Mouse (Mus musculus) hindbrain, embryonic 14.5 days (tissue): ENCODE measurements around the gene Fahd1. TPM values are rescaled to one million over a fixed set of nuclear protein-coding genes. Genes with fewer than 3 reads are reported as not detected.

Experiments used
- ATAC-seq: fragments of 200-750 bp; cut with Nextera tagmentation; 2 replicates; pipeline ENCODE4 v1.8.0; 2017; ENCODE audit warnings: moderate number of reproducible peaks, mild to moderate bottlenecking, moderate TSS enrichment, moderate library complexity; ENCODE audit not compliant: low FRiP score
- DNase-seq: peaks from one replicate; pipeline ENCODE4 v3.0.0-alpha.2; 2015; ENCODE audit warnings: low spot score
- H3K27ac ChIP-seq: fragments of 300-500 bp; sonication (generic); 2 replicates; pipeline ENCODE4 v1.5.1; 2014; ENCODE audit warnings: mild to moderate bottlenecking, moderate library complexity
- H3K27me3 ChIP-seq: fragments of 300-500 bp; sonication (generic); 2 replicates; pipeline ENCODE4 v1.6.1; 2014; ENCODE audit warnings: mild to moderate bottlenecking, low read length, mixed read lengths; ENCODE audit not compliant: control insufficient read depth, insufficient read depth
- H3K36me3 ChIP-seq: fragments of 300-500 bp; sonication (generic); replicated peaks from 2 replicates; pipeline ENCODE4 v1.6.1; 2014; ENCODE audit not compliant: control insufficient read depth, insufficient read depth
- H3K4me1 ChIP-seq: fragments of 300-500 bp; sonication (generic); replicated peaks from 2 replicates; pipeline ENCODE4 v1.6.1; 2014; ENCODE audit warnings: antibody characterized with exemption, low read length, mixed read lengths; ENCODE audit not compliant: control insufficient read depth, insufficient read depth
- H3K4me2 ChIP-seq: fragments of 300-500 bp; sonication (generic); replicated peaks from 2 replicates; pipeline ENCODE4 v1.6.1; 2014; ENCODE audit warnings: mild to moderate bottlenecking, moderate library complexity
- H3K4me3 ChIP-seq: fragments of 300-500 bp; sonication (generic); replicated peaks from 2 replicates; pipeline ENCODE4 v1.5.1; 2014; ENCODE audit warnings: mild to moderate bottlenecking, low read length
- H3K9ac ChIP-seq: fragments of 300-500 bp; sonication (generic); 2 replicates; pipeline ENCODE4 v1.6.1; 2014
- H3K9me3 ChIP-seq: fragments of 300-500 bp; sonication (generic); 2 replicates; pipeline ENCODE4 v1.6.1; 2016; ENCODE audit warnings: low read length; ENCODE audit not compliant: control insufficient read depth
- WGBS: fragments of 180-500 bp; shearing (Covaris S2); extraction: QIAGEN DNeasy Blood & Tissue Kit; methylation state at CpG from one replicate; pipeline ENCODE4 v1.1.7; 2014; 5-methylcytosine and 5-hydroxymethylcytosine counted together
- polyA plus RNA-seq: library from polyadenylated mRNA; unstranded; fragments of >200 nt; fragmentation: Nextera tagmentation; extraction: Ambion mirVana; gene quantifications from 2 replicates; pipeline ENCODE4 v1.2.1, GENCODE M21; 2014

The Fahd1 gene
- polyA plus RNA-seq, 1 experiment from 2014 or later, result 23.3 TPM

- Histone ChIP-seq H3K4me1 (peaks cover 3% of the 10 kb centered on the region; the same call in 1 of the 2 replicates), H3K9me3 (no peaks in the 10 kb centered on the region), H3K4me2 (peak within 1 kb of the TSS; percentile 70), H3K9ac (peak within 1 kb of the TSS; percentile 54), H3K27me3 (peaks cover 40% of the 10 kb centered on the region), H3K27ac (no peak within 1 kb of the TSS), H3K4me3 (peak within 1 kb of the TSS; percentile 53), H3K36me3 (no peaks in the 10 kb centered on the region)
- WGBS, result under 1% methylated on average over 71 of the region's 71 CpGs
- DNase-seq (peak; percentile 54), ATAC-seq (peak; percentile 46; the same call in 1 of the 2 replicates)
These were observed 45.9 kb downstream of the Fahd1 start, which contains the start of gene Meiob for GRCm38 (mm10) chr17:24803952-24804951. Gene Meiob (plus strand): TSS chr17:24804289.

DNA sequence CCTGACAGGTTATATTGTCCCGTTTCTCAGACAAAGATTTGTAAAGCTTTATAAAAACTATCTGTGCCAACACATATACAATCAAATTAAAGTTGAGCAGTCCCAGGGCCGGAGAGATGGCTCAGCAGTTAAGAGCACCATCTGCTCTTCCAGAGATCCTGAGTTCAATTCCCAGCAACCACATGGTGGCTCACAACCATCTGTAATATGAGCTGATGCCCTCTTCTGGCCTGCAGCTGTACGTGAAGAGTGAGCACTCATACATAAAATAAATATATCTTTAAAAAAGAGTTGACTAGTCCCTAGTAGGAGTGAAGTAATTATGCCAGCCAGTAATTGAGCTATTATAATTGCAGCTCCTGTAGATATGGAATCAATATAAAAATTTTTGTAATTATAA, 49.6 kb downstream of the Fahd1 start:
- WGBS, result 56% methylated on average over 3 of the region's 3 CpGs
- Histone ChIP-seq H3K27ac (no peak overlapping the region), H3K9me3 (no peaks in the 10 kb centered on the region), H3K9ac (no peak overlapping the region), H3K4me1 (peaks cover 3% of the 10 kb centered on the region; the same call in 1 of the 2 replicates), H3K4me3 (no peak overlapping the region), H3K36me3 (no peaks in the 10 kb centered on the region), H3K4me2 (no peak overlapping the region), H3K27me3 (peaks cover 26% of the 10 kb centered on the region)
- ATAC-seq, result no peak
- no peak for DNase-seq

- 88% methylated on average over 4 of the region's 4 CpGs for WGBS
- Histone ChIP-seq H3K27me3 (peaks cover 15% of the 10 kb centered on the region), H3K36me3 (no peaks in the 10 kb centered on the region), H3K4me1 (peaks cover 1% of the 10 kb centered on the region; the same call in 1 of the 2 replicates), H3K9ac (no peak overlapping the region), H3K4me2 (no peak overlapping the region), H3K27ac (no peak overlapping the region), H3K4me3 (no peak overlapping the region), H3K9me3 (no peaks in the 10 kb centered on the region)
- ATAC-seq, result no peak
- no peak for DNase-seq
These were observed 50.7 kb downstream of the Fahd1 start for GRCm38 (mm10) chr17:24799476-24799875.

Other genes starting within 250 kb of the Fahd1 start
- gene Tsc2, start 217.7 kb downstream of the Fahd1 start, polyA plus RNA-seq, result 74.7 and 76.7 TPM in 2 replicates
- 7.8 and 8.2 TPM in 2 replicates for gene Nthl1, start 217.7 kb downstream of the Fahd1 start, polyA plus RNA-seq
- 53.5 and 56.9 TPM in 2 replicates for gene Slc9a3r2, start 200.0 kb downstream of the Fahd1 start, polyA plus RNA-seq
- 0.83 TPM in 1 of 2 replicates, not detected in the other for gene Npw, start 191.9 kb downstream of the Fahd1 start, polyA plus RNA-seq
- gene Zfp598, start 180.7 kb downstream of the Fahd1 start, polyA plus RNA-seq, result 22.8 and 25.6 TPM in 2 replicates
- gene Syngr3, start 160.4 kb downstream of the Fahd1 start, polyA plus RNA-seq, result 178 and 220 TPM in 2 replicates
- gene Gfer, start 154.2 kb downstream of the Fahd1 start, polyA plus RNA-seq, result 35.2 and 43.4 TPM in 2 replicates
- gene Noxo1, start 154.1 kb downstream of the Fahd1 start, polyA plus RNA-seq, result 1.9 and 2.4 TPM in 2 replicates
- gene Tbl3, start 142.7 kb downstream of the Fahd1 start, polyA plus RNA-seq, result 58.3 and 64.3 TPM in 2 replicates
- not detected in 2 replicates for gene Rnf151, start 132.3 kb downstream of the Fahd1 start, polyA plus RNA-seq
- 800 and 838 TPM in 2 replicates for gene Rps2, start 132.2 kb downstream of the Fahd1 start, polyA plus RNA-seq
- 308 and 347 TPM in 2 replicates for gene Ndufb10, start 125.9 kb downstream of the Fahd1 start, polyA plus RNA-seq
- gene Rpl3l, start 122.5 kb downstream of the Fahd1 start, polyA plus RNA-seq, result 0.25 TPM in 1 of 2 replicates, not detected in the other
- gene Msrb1, start 113.7 kb downstream of the Fahd1 start, polyA plus RNA-seq, result 20.5 and 22.4 TPM in 2 replicates
- gene Hs3st6, start 97.4 kb downstream of the Fahd1 start, polyA plus RNA-seq, result 0.36 TPM in 1 of 2 replicates, not detected in the other
- gene Meiob, start 46.1 kb downstream of the Fahd1 start, polyA plus RNA-seq, result not detected in 2 replicates
- gene Hagh, start 10.2 kb downstream of the Fahd1 start, polyA plus RNA-seq, result 71.5 and 73.0 TPM in 2 replicates
- 0.09 TPM in 1 of 2 replicates, not detected in the other for gene Igfals, start 15.6 kb upstream of the Fahd1 start, polyA plus RNA-seq
- 67.4 and 72.8 TPM in 2 replicates for gene Nubp2, start 36.0 kb upstream of the Fahd1 start, polyA plus RNA-seq
- gene Spsb3, start 36.3 kb upstream of the Fahd1 start, polyA plus RNA-seq, result 75.0 and 82.0 TPM in 2 replicates
- 22.7 and 23.7 TPM in 2 replicates for gene Eme2, start 44.7 kb upstream of the Fahd1 start, polyA plus RNA-seq
- gene Mrps34, start 44.8 kb upstream of the Fahd1 start, polyA plus RNA-seq, result 72.9 and 82.6 TPM in 2 replicates
- 85.6 and 95.8 TPM in 2 replicates for gene Nme3, start 46.1 kb upstream of the Fahd1 start, polyA plus RNA-seq
- gene Mapk8ip3, start 86.6 kb upstream of the Fahd1 start, polyA plus RNA-seq, result 86.0 and 90.1 TPM in 2 replicates
- 58.2 and 60.6 TPM in 2 replicates for gene Jpt2, start 110.3 kb upstream of the Fahd1 start, polyA plus RNA-seq
- 8.0 and 8.1 TPM in 2 replicates for gene Cramp1l, start 165.4 kb upstream of the Fahd1 start, polyA plus RNA-seq
- gene Ift140, start 165.7 kb upstream of the Fahd1 start, polyA plus RNA-seq, result 15.9 and 20.9 TPM in 2 replicates
- 11.3 and 12.4 TPM in 2 replicates for gene Tmem204, start 233.2 kb upstream of the Fahd1 start, polyA plus RNA-seq